Mouse (Mus musculus) CD8-positive naive resting alpha-beta T cell, adult 2 months (primary cell): ENCODE data around the gene Usp49.
"Not testable (repeated sequence)": the region's sequence is repeated elsewhere in the genome, so short reads cannot be mapped to it uniquely, and the experiment has no call there.

Source experiments
- DNase-seq, 2 experiments: peaks; one replicate each; pipeline ENCODE4 v3.0.0; 2022; ENCODE audit warnings: low read depth in 2 of 2, low spot score in 2 of 2

Gene Usp49

GRCm38 (mm10) chr17:47630678-47631065 lies at the start of gene Usp49:
Gene Usp49, plus strand, starts transcription at chr17:47630690.
- no peak for DNase-seq

- no peak for DNase-seq
These were observed 49.5 kb upstream of the Usp49 start for GRCm38 (mm10) chr17:47580962-47581361.

- DNase-seq = no peak
These were observed 42.0 kb upstream of the Usp49 start for GRCm38 (mm10) chr17:47588517-47588916.

GRCm38 (mm10) chr17:47591073-47591472 lies 39.4 kb upstream of the Usp49 start:
- no peak for DNase-seq

- peak; percentile 80 to 86 for DNase-seq
These were observed 37.2 kb upstream of the Usp49 start for GRCm38 (mm10) chr17:47593215-47593853.

- no peak for DNase-seq
These were observed 36.7 kb upstream of the Usp49 start for GRCm38 (mm10) chr17:47593854-47594182.

- DNase-seq = no peak
These were observed 36.1 kb upstream of the Usp49 start for GRCm38 (mm10) chr17:47594183-47594968.

- DNase-seq = no peak
These were observed 35.6 kb upstream of the Usp49 start for GRCm38 (mm10) chr17:47594969-47595247.

- no peak for DNase-seq
These were observed 35.0 kb upstream of the Usp49 start for GRCm38 (mm10) chr17:47595248-47596161.

GRCm38 (mm10) chr17:47596162-47596838 lies 34.2 kb upstream of the Usp49 start:
- no peak for DNase-seq

GRCm38 (mm10) chr17:47596839-47597164 lies 33.7 kb upstream of the Usp49 start:
- DNase-seq = no peak

GRCm38 (mm10) chr17:47597261-47597660 lies 33.2 kb upstream of the Usp49 start:
- DNase-seq = no peak

GRCm38 (mm10) chr17:47597838-47598579 lies 32.5 kb upstream of the Usp49 start:
- peak; percentile 64 to 71 for DNase-seq

- not testable (repeated sequence) for DNase-seq
These were observed 31.7 kb upstream of the Usp49 start for GRCm38 (mm10) chr17:47598580-47599304.

- no peak for DNase-seq
These were observed 30.8 kb upstream of the Usp49 start for GRCm38 (mm10) chr17:47599511-47600297.

- DNase-seq = peak; percentile 50 to 63
These were observed 29.7 kb upstream of the Usp49 start for GRCm38 (mm10) chr17:47600601-47601388.

- no peak for DNase-seq
These were observed 29.1 kb upstream of the Usp49 start for GRCm38 (mm10) chr17:47601389-47601755.

GRCm38 (mm10) chr17:47602289-47602688 lies 28.2 kb upstream of the Usp49 start:
- no peak for DNase-seq

- DNase-seq = no peak
These were observed 24.3 kb upstream of the Usp49 start for GRCm38 (mm10) chr17:47606220-47606619.
